Mouse (Mus musculus): ENCODE results near the gene Rrp7a. TPM values are rescaled to one million over a fixed set of nuclear protein-coding genes. Genes with fewer than 3 reads are reported as not detected.

Rrp7a gene
- polyA plus RNA-seq, 1 experiment from 2014 or later = 66.9 TPM

DNA sequence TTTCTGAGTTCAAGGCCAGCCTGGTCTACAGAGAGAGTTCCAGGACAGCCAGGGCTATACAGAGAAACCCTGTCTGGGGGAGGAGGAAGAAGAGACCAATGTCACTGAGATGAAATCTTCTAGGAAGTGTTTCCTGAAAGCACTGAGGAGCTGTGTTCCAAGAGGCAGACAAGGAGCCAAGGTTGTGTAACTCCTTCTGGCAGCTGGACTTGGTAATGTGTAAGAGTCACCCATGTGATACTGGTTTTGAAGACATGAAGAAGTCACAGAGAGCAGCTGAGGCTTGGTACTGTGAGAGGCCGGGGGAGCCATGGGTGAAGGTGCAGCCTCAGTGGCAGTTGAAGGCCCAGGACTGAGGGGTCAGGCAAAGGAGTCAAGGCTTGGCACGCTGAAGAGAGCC lies 28.9 kb downstream of the Rrp7a start:
- no peak overlapping the region for H3K27ac ChIP-seq
- H3K27me3 ChIP-seq (ENCODE audit: low read depth, poor library complexity, severe bottlenecking) = peaks cover 34% of the 10 kb centered on the region
- H3K4me3 ChIP-seq = no peak overlapping the region
- H3K4me1 ChIP-seq = peaks cover 16% of the 10 kb centered on the region
- WGBS = 88% methylated on average over 2 of the region's 2 CpGs
- H3K36me3 ChIP-seq = no peaks in the 10 kb centered on the region
- H3K9me3 ChIP-seq (replicated peaks) = no peaks in the 10 kb centered on the region
- DNase-seq (ENCODE audit: low spot score) = no peak

DNA sequence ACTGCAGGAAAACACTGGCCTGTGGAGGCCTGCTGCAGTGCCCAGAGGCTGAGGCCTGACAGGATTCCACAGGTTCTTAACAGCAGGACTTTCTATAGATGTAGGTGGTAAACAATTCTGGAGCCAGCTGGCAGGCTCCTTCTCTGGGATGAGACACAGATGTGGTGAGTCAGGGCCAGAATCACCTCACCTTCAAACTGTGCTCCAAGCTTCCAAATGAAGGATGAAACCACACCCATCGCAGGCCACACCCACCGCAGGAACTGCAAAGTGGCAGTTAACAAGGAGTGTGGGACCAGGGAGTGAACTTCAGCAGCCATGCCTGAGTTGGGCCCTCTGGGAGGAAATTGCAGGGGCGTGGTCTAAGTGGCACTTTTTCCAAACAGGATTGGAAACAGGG lies 31.7 kb downstream of the Rrp7a start:
- H3K36me3 ChIP-seq = no peaks in the 10 kb centered on the region

DNA sequence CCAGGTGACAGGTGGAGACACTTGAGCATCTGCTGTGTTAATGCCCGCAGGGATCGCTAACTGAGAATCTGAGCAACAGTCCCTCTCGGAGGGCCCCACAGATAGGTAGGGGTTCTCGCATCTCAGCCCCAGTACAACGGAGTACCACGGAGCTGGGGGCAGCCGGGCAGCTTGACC lies 33.3 kb downstream of the Rrp7a start, which contains the start of gene Serhl:
Serhl (plus strand) TSS at position 78 of the 177 bp plus-strand sequence.
- H3K4me1 ChIP-seq = peaks cover 30% of the 10 kb centered on the region
- H3K9me3 ChIP-seq (replicated peaks) = no peaks in the 10 kb centered on the region
- H3K4me3 ChIP-seq = peak within 1 kb of the TSS; percentile 31; the same call in 1 of the 2 replicates
- DNase-seq (ENCODE audit: low spot score) = no peak
- 15% methylated on average over 7 of the region's 7 CpGs for WGBS
- H3K27me3 ChIP-seq (ENCODE audit: low read depth, poor library complexity, severe bottlenecking) = peaks cover 53% of the 10 kb centered on the region
- H3K36me3 ChIP-seq = no peaks in the 10 kb centered on the region
- no peak within 1 kb of the TSS for H3K27ac ChIP-seq

More for the DNA sequence above, 31.7 kb downstream of the Rrp7a start:
- Histone ChIP-seq H3K4me3 (no peak overlapping the region), H3K27me3 (ENCODE audit: low read depth, poor library complexity, severe bottlenecking) (peaks cover 49% of the 10 kb centered on the region), H3K9me3 (replicated peaks) (no peaks in the 10 kb centered on the region), H3K4me1 (peaks cover 26% of the 10 kb centered on the region), H3K27ac (no peak overlapping the region)
- WGBS = 41% methylated on average over 3 of the region's 3 CpGs
- DNase-seq (ENCODE audit: low spot score) = no peak

DNA sequence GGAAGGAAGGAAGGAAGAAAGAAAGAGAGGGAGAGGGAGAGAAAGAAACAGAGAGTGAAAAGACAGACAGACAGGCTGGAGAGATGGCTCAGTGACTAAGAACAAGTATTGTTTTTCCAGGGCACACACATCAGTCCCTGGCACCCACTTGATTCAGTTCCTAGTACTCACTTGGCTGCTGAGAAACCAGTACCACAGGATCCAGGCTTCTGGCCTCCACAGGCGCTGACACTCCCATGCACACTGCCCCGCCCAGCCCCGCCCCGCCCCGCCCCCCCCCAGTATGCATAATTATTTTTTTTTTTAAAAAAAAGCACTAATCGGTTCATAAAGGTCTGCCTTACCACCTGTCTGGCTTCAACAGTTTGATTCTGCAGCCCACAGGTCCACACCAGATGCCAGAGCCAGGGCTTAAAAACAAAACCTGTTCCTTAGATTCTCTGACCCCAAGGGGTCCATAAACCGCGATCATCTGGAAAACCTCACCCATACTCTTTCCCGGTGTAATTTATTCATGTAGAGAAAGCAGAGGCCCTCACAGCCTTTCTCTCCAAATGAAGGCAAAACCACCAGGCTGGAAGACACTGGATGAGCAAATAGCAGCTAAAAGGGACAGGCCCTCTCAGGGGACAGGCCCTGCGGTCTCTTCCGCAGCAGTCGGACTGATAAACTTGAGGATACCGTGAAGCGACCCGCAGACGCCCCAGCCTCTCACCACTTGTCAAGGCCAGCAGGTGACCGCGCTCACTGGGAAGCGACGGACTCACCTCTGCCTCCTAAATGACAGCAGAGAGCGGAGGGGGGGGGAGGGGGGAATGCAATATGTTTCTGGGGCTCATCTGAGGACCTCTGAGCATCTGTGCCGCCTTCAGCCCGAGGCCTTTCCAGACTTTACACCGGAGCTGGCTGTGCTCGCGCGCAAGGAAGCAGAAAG lies 33.8 kb downstream of the Rrp7a start:
- no peak overlapping the region for H3K27ac ChIP-seq
- H3K9me3 ChIP-seq (replicated peaks) = no peaks in the 10 kb centered on the region
- peak; percentile 37 for DNase-seq (ENCODE audit: low spot score)
- H3K27me3 ChIP-seq (ENCODE audit: low read depth, poor library complexity, severe bottlenecking) = peaks cover 58% of the 10 kb centered on the region
- H3K4me1 ChIP-seq = peaks cover 34% of the 10 kb centered on the region
- peak overlapping the region; percentile 31; the same call in 1 of the 2 replicates for H3K4me3 ChIP-seq
- 5% methylated on average over 27 of the region's 27 CpGs for WGBS
- no peaks in the 10 kb centered on the region for H3K36me3 ChIP-seq

DNA sequence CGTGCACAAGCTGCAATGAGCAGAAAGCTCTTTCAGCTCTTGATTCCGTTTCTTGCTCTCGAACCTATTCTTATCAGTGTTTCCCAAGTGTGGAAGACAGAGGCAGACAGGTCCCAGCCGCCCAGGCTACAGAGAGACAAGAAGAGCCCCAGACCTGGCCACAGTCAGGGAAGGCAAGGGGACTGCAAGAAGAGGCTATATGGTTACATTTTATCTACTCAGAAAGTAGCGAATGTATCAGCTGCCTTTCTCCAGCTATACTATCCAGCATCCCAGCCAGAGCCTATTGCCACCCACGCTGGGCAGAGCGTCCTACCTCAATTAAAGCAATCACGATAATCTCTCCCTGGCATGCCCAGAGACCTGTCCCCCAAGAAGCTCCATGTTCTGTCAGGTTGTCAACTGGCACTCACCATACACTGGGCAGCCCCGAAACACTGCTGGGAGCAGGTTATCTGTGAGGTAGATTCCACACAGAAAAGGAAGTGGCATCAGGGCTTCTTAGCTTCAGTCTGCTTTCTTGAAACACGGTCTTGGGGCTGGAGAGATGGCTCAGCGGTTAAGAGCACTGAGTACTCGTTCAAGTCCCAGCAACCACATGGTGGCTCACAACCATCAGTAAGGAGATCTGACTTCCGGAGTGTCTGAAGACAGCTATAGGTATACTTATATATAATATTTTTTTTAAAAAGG lies 35.8 kb downstream of the Rrp7a start:
- H3K4me3 ChIP-seq = no peak overlapping the region
- H3K4me1 ChIP-seq = peaks cover 37% of the 10 kb centered on the region
- no peak for DNase-seq (ENCODE audit: low spot score)
- no peaks in the 10 kb centered on the region for H3K36me3 ChIP-seq
- 82% methylated on average over 13 of the region's 13 CpGs for WGBS
- no peak overlapping the region for H3K27ac ChIP-seq
- peaks cover 63% of the 10 kb centered on the region for H3K27me3 ChIP-seq (ENCODE audit: low read depth, poor library complexity, severe bottlenecking)
- no peaks in the 10 kb centered on the region for H3K9me3 ChIP-seq (replicated peaks)

DNA sequence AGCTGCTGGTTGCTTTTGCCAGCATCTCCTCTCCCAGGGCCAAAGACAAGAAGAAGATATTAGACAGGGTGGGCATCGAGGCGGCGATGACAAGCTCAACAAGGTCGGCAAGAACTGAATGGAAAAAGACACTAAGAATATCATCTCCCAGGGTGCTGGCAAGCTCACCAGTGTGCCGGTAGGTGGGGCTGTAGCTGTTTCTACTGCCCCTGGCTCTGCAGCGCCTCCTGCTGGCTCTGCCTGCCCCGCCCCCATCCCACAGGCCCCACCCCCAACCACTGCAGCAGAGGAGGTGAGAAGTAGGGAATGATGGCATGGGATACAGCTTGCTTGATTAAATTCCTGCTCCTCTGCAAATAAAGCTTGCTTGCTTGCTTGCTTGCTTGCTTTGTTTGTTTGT lies 36.7 kb downstream of the Rrp7a start:
- Histone ChIP-seq H3K4me3 (no peak overlapping the region), H3K4me1 (peaks cover 42% of the 10 kb centered on the region), H3K27me3 (ENCODE audit: low read depth, poor library complexity, severe bottlenecking) (peaks cover 63% of the 10 kb centered on the region), H3K9me3 (replicated peaks) (no peaks in the 10 kb centered on the region), H3K27ac (no peak overlapping the region), H3K36me3 (no peaks in the 10 kb centered on the region)
- 33% methylated on average over 7 of the region's 7 CpGs for WGBS
- peak; percentile 62 for DNase-seq (ENCODE audit: low spot score)

DNA sequence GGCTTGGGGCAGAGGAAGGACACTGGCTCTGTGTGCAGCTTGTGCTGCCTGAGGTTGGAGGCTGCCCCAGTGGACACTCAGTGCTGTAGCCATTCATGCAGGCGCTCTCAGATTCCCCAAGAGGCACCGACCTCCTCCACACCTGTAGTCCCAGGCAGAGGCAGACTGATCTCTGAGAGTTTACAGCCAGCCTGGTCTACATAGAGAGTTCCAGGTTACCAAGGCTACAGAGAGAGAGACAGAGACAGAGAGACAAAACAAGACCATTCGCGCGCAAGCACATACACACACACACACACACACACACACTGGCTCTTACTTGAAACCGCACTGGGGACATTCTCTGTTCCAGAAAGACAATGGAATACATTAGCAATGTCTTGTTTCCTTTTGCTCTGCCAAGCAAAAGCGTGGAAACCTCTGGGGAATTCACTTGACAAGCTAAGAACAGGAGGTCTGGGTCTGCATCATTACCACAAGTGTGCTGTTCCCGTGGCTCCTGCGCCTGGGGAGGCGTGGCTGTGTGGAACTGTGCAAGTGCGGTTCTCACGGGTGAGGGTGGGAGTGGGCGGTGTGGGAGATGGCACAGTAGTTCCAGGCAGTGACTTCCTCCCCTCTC lies 38.5 kb downstream of the Rrp7a start:
- Histone ChIP-seq H3K36me3 (no peaks in the 10 kb centered on the region), H3K4me3 (no peak overlapping the region), H3K27me3 (ENCODE audit: low read depth, poor library complexity, severe bottlenecking) (peaks cover 46% of the 10 kb centered on the region), H3K9me3 (replicated peaks) (no peaks in the 10 kb centered on the region), H3K4me1 (peaks cover 34% of the 10 kb centered on the region), H3K27ac (no peak overlapping the region)
- 80% methylated on average over 13 of the region's 13 CpGs for WGBS
- no peak for DNase-seq (ENCODE audit: low spot score)

DNA sequence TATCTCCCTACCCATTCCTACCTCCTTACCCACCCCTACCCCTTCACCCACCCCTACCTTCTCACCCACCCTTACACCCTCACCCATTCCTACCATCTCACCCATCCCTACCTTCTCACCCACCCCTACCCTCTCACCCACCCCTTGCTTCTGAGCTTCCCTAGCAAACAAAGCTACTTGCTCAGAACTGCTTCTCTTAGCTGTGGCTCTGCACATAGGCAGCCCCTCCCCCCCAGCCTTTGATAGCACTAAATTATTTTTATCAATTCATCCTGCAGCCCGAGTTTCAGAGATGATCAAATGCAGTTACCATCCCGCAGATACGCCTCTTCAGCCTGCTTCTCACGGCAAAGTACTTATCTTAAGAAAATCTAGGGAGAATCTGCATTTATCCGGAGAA lies 39.1 kb downstream of the Rrp7a start:
- no peak for DNase-seq (ENCODE audit: low spot score)
- 81% methylated on average over 5 of the region's 5 CpGs for WGBS
- peaks cover 40% of the 10 kb centered on the region for H3K27me3 ChIP-seq (ENCODE audit: low read depth, poor library complexity, severe bottlenecking)
- H3K4me3 ChIP-seq = no peak overlapping the region
- H3K4me1 ChIP-seq = peaks cover 28% of the 10 kb centered on the region
- no peak overlapping the region for H3K27ac ChIP-seq
- H3K36me3 ChIP-seq = no peaks in the 10 kb centered on the region
- H3K9me3 ChIP-seq (replicated peaks) = no peaks in the 10 kb centered on the region

DNA sequence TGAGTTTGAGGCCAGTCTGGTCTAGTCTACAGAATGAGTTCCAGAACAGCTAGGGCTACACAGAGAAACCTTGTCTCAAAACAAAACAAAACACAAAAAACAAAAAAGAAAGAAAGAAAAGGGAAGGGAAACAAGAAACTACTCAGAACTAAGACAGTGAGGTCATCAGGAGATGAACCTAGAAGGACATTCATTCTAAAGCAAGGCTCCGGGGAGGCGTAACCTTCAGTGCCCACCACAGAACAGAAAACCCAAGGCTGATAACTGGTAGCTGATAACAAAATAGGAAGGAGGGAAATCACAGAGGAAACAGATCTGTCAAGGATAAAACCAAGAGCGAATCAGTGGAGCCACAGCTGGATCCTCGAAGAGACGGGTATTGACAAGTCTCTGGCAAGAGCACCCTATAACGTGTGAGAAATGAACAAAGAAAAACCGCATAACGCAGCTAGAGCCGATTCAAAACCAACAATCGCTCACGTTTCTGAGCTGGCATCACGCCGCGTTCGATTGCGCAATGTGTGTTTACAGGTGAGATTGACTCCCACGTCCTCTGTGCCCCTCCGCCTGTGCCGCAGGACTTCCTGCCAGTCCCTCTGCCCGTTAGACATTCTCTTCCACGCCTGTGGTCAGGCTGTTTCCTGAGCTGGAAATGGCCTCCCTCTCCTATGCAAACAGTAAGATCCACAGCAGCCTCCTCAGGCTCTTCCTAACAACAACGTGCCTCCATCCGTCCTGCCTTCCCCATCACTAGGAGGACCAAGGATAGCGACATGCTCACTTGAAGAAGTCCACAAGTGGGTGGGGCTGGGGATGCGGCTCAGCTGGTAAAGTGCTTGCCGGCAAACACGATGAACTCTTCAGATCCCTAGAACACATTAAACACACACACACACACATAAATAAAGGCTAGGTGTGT lies 46.7 kb downstream of the Rrp7a start:
- Histone ChIP-seq H3K27me3 (ENCODE audit: low read depth, poor library complexity, severe bottlenecking) (peaks cover 25% of the 10 kb centered on the region), H3K4me1 (0 out of 2 replicates have a peak, but pooled peaks cover under 1% of the 10 kb centered on the region), H3K9me3 (replicated peaks) (no peaks in the 10 kb centered on the region), H3K4me3 (no peak overlapping the region), H3K27ac (no peak overlapping the region), H3K36me3 (no peaks in the 10 kb centered on the region)
- 67% methylated on average over 27 of the region's 27 CpGs for WGBS
- no peak for DNase-seq (ENCODE audit: low spot score)

DNA sequence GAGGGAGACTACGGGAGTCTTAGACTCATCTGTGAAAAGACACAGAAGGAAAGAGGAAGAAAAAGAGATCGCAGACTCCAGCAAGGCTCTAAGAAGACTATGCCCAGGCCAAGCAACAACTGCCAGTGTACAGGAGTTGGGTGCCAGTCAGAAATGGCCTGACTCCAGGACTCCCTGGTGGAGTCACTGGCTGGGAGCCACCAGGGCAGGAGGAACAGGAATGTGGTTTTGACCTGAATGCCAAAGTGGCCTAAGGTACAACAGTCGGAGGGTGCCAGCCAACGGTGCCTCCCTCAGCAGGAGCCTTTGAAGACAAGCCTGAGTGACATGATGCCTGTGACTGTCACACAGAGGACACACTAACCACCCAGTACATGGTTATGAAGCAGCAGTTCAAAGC lies 48.4 kb downstream of the Rrp7a start:
- H3K27me3 ChIP-seq (ENCODE audit: low read depth, poor library complexity, severe bottlenecking) = peaks cover 25% of the 10 kb centered on the region
- H3K9me3 ChIP-seq (replicated peaks) = no peaks in the 10 kb centered on the region
- no peaks in the 10 kb centered on the region for H3K36me3 ChIP-seq
- 94% methylated on average over 4 of the region's 4 CpGs for WGBS
- no peak for DNase-seq (ENCODE audit: low spot score)
- H3K27ac ChIP-seq = no peak overlapping the region
- no peak overlapping the region for H3K4me3 ChIP-seq
- no peaks in the 10 kb centered on the region for H3K4me1 ChIP-seq

DNA sequence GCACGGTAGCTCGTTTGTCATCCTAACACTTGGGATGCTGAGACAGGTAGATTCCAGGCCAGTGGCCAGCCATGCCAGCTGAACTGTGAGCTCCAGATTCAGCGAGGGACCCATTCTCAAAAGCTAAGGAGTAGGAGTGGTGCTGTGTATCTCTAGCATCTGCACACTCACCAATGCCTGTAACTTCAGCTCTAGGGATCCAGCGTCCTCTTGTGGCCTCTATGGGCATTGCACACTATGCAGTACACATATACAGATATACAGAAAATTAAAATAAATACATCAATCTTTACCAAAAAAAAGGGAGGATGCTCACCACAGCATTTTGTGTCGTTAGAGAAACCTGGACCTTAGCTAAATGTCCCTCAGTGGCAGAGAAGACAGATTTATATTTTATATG lies 50.8 kb downstream of the Rrp7a start:
- Histone ChIP-seq H3K4me3 (no peak overlapping the region), H3K27me3 (ENCODE audit: low read depth, poor library complexity, severe bottlenecking) (peaks cover 14% of the 10 kb centered on the region), H3K27ac (no peak overlapping the region), H3K9me3 (replicated peaks) (no peaks in the 10 kb centered on the region), H3K4me1 (no peaks in the 10 kb centered on the region), H3K36me3 (no peaks in the 10 kb centered on the region)
- DNase-seq (ENCODE audit: low spot score) = no peak
- 88% methylated on average over 5 of the region's 5 CpGs for whole genome bisulfite sequencing

DNA sequence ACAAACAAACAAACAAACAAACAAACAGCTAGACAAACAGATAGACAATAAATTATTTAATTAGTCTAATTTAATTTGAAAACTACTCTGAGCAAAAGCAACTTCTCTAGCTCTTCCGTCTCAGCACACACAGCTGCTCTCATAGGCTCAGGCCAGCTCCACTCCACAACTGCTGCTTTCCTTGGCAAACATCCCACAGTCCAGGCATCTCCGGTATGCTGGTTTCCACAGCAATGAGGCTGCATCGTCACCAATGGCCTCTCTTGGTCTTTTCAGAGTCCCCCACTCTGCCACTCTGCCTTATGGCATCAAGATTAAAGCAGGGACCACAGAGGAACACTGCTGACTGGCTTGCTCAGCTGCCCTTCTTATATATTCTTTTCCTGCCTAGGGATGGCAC lies 51.7 kb downstream of the Rrp7a start:
- no peak overlapping the region for H3K27ac ChIP-seq
- H3K4me1 ChIP-seq = no peaks in the 10 kb centered on the region
- DNase-seq (ENCODE audit: low spot score) = no peak
- peaks cover 6% of the 10 kb centered on the region for H3K27me3 ChIP-seq (ENCODE audit: low read depth, poor library complexity, severe bottlenecking)
- no peak overlapping the region; the same call in 1 of the 2 replicates for H3K4me3 ChIP-seq
- 87% methylated on average over 3 of the region's 3 CpGs for WGBS
- no peaks in the 10 kb centered on the region for H3K9me3 ChIP-seq (replicated peaks)
- no peaks in the 10 kb centered on the region for H3K36me3 ChIP-seq
